ENCODE assay signal across 13 mouse cellular contexts in the genomic region with DNA sequence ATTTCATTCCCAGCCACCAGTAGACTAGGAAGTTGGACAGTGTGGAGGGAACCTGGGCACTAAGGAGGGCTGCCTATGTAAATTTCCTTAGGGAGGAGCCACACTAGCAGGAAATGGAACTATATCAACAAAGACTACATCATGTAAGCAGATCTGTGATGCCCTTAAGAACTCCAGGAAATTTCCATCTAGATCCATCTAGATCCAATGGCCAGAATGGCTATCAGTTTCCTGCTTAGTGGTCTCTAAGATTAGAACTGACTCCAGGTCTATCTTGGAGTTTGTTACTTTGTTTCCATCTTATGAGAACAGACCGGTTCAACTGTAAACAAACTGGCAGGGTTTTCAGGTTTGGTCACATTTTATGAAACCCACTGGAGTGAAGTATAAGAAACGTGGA. TPM values are rescaled to one million over a fixed set of nuclear protein-coding genes. Genes with fewer than 3 reads are reported as not detected.
"Had no signal": no experiment of that assay in that cellular context is flagged by ENCODE, and none has a peak within 500 bp of the region (broad histone marks: within the 10 kb centered on the region; RNA-seq: fewer than 3 reads in every experiment).

No protein-coding gene starts in this region.

- H3K27ac ChIP-seq: left cerebral cortex, adult 2 months; limb, embryonic 15.5 days; liver, embryonic 12.5 days; macrophage; midbrain, embryonic 15.5 days had no signal

- H3K4me3 ChIP-seq: left cerebral cortex, adult 2 months; limb, embryonic 15.5 days; liver, embryonic 12.5 days; megakaryocyte, embryonic 14.5 days; midbrain, embryonic 15.5 days had no signal

- H3K4me2 ChIP-seq: limb, embryonic 15.5 days; liver, embryonic 12.5 days; midbrain, embryonic 11.5 days; midbrain, embryonic 15.5 days had no signal

- DNase-seq: kidney, adult 8-10 months; kidney, postnatal 25 days; right cerebral cortex, adult 18-20 months; right cerebral cortex, postnatal 25 days; thymus, adult 18-20 months; thymus, postnatal 25 days had no signal

- ATAC-seq: liver, embryonic 12.5 days; midbrain, embryonic 15.5 days had no signal

- H3K36me3 ChIP-seq: limb, embryonic 15.5 days; liver, embryonic 12.5 days; midbrain, embryonic 15.5 days had no signal

- H3K9ac ChIP-seq: limb, embryonic 15.5 days; liver, embryonic 12.5 days; midbrain, embryonic 15.5 days had no signal

- H3K27me3 ChIP-seq: limb, embryonic 15.5 days had no signal

- H3K4me1 ChIP-seq: liver, embryonic 12.5 days; megakaryocyte, embryonic 14.5 days had no signal

- H3K9me3 ChIP-seq: limb, embryonic 15.5 days; liver, embryonic 12.5 days; megakaryocyte, embryonic 14.5 days; midbrain, embryonic 15.5 days had no signal

RNA-seq across cellular contexts. Expression of a gene that starts 5.1 kb away (rescaled TPM):
- polyA plus RNA-seq: liver, embryonic 12.5 days had no signal
